Mouse (Mus musculus) right cerebral cortex, postnatal 25 days (tissue): Measurements from ENCODE around the gene Olfr520.
"Not testable (repeated sequence)": the region's sequence is repeated elsewhere in the genome, so short reads cannot be mapped to it uniquely, and the experiment has no call there.

Experiments used
- DNase-seq: peaks from one replicate; pipeline ENCODE4 v3.0.0; 2022

Olfr520 gene

GRCm38 (mm10) chr7:99716536-99716935 lies 13.5 kb upstream of the Olfr520 start:
- DNase-seq: no peak

GRCm38 (mm10) chr7:99734612-99735011 lies 4.5 kb downstream of the Olfr520 start:
- DNase-seq: no peak

- DNase-seq: not testable (repeated sequence)
These were observed 5.4 kb downstream of the Olfr520 start for GRCm38 (mm10) chr7:99735491-99735890.

- DNase-seq: no peak
These were observed 9.2 kb downstream of the Olfr520 start for GRCm38 (mm10) chr7:99739276-99739675.

GRCm38 (mm10) chr7:99763207-99763606 lies 33.1 kb downstream of the Olfr520 start, which contains the start of gene Olfr521:
Gene Olfr521 (plus strand): TSS chr7:99763507.
- no peak for DNase-seq

- DNase-seq: no peak
These were observed 51.3 kb downstream of the Olfr520 start for GRCm38 (mm10) chr7:99781385-99781784.

- DNase-seq: no peak
These were observed 51.8 kb downstream of the Olfr520 start for GRCm38 (mm10) chr7:99781916-99782315.

- no peak for DNase-seq
These were observed 53.3 kb downstream of the Olfr520 start for GRCm38 (mm10) chr7:99783421-99783820.

GRCm38 (mm10) chr7:99785553-99785952 lies 55.5 kb downstream of the Olfr520 start:
- no peak for DNase-seq
